Mouse (Mus musculus) gastrocnemius, postnatal 14 days (tissue): Measurements from ENCODE around the gene Alx3. TPM values are rescaled to one million over a fixed set of nuclear protein-coding genes. Genes with fewer than 3 reads are reported as not detected.
A peak's percentile ranks its signal among the peaks of the same experiment; 100 is the strongest.
"Not testable (repeated sequence)": the region's sequence is repeated elsewhere in the genome, so short reads cannot be mapped to it uniquely, and the experiment has no call there.

ENCODE experiments used
- DNase-seq: peaks from one replicate; pipeline ENCODE4 v3.0.0; 2021; ENCODE audit warnings: mixed read lengths
- intact Hi-C: fragments of 180-260 bp; cut with DNase I; formaldehyde crosslinking; loops from one replicate; pipeline ENCODE4 v1.15.1; 2025; ENCODE audit warnings: low total_unique reads
- total RNA-seq, 2 experiments: library from RNA; stranded (reverse); gene quantifications; 2 replicates each; pipeline ENCODE4 v1.2.3; 2021

Alx3 gene
- total RNA-seq, 2 experiments from 2014 or later, result not detected

GRCm38 (mm10) chr3:107619911-107620310 is 25.1 kb downstream of the Alx3 start:
- intact Hi-C loops, result loop anchor here (10.0 kb wide), 1 partner anchor 135 kb away; no protein-coding TSS in a partner anchor
- DNase-seq, result no peak

GRCm38 (mm10) chr3:107621286-107622075 is 26.6 kb downstream of the Alx3 start:
- intact Hi-C loops, result loop anchor here (10.0 kb wide), 1 partner anchor 133 kb away; no protein-coding TSS in a partner anchor
- no peak for DNase-seq

GRCm38 (mm10) chr3:107622537-107622936 is 27.7 kb downstream of the Alx3 start:
- no peak for DNase-seq
- intact Hi-C loops, result loop anchor here (10.0 kb wide), 1 partner anchor 132 kb away; no protein-coding TSS in a partner anchor

DNA sequence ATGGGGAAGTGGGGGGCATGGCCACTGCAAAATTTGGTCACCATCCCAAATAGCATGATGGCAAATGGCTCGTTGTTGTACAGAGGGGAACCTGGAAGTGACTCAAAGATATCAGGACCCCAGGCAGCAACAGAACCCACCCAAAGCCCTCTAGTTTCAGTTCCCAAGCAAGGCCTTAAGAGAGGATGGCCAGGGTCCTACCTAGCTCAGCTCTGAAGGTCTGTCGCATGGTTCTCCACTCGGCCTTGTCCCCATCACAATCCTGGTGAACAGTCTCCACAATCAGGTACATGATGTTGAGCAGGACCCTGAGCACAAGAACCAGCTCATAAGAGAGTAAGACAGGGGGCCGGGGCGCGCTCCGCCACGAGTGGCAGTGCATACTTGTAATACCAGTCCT is 29.6 kb downstream of the Alx3 start:
- intact Hi-C loops, result loop anchor here (10.0 kb wide), 1 partner anchor 130 kb away; no protein-coding TSS in a partner anchor
- no peak for DNase-seq

DNA sequence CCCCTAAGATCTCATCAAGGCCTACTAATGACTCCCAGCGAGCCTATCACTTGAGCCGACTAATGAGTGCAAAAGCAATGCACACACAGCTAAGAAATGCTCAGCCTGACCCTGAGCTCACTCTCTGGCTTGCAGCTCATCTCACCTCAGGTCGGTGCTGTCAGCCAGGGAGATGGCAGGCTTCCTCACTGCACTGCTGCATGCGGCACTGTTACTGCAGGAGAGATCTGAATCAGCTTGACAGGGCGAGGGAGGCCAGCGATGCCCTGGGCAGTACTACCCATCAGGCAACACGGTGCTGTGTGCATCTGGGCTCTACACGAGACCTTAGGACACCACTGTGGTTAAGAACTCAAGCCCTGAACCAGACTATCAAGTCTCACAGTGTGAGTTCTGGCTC is 30.7 kb downstream of the Alx3 start:
- intact Hi-C loops, result loop anchor here (10.0 kb wide), 1 partner anchor 129 kb away; no protein-coding TSS in a partner anchor
- no peak for DNase-seq

DNA sequence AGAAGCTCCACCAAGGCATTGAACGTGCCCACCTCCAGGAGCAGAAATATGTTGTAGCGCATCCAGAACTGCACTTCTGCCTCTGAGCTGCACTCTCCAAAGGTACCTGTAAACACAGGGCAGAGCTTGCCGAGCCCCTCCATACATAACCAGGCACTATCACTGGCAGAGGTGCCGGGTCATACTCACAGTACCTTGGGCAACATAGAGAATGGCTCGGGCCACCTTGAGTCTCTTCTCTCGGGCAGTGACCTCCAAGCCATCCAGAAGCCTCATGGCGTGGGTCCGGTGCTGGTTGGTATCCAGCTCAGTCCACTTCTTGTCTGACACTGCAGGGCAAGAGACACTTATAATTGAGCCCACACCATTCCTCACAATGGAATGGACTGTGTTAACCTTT is 31.9 kb downstream of the Alx3 start:
- no peak for DNase-seq
- intact Hi-C loops, result loop anchor here (10.0 kb wide), 1 partner anchor 128 kb away; no protein-coding TSS in a partner anchor

GRCm38 (mm10) chr3:107627641-107628040 is 32.8 kb downstream of the Alx3 start:
- DNase-seq, result no peak
- intact Hi-C loops, result loop anchor here (10.0 kb wide), 1 partner anchor 127 kb away; no protein-coding TSS in a partner anchor

- DNase-seq, result no peak
- intact Hi-C loops, result loop anchor here (10.0 kb wide), 1 partner anchor 126 kb away; no protein-coding TSS in a partner anchor
Measured at GRCm38 (mm10) chr3:107628551-107628950, 33.7 kb downstream of the Alx3 start.

GRCm38 (mm10) chr3:107629411-107629810 is 34.6 kb downstream of the Alx3 start:
- intact Hi-C loops, result loop anchor here (10.0 kb wide), 1 partner anchor 125 kb away; no protein-coding TSS in a partner anchor
- no peak for DNase-seq

DNA sequence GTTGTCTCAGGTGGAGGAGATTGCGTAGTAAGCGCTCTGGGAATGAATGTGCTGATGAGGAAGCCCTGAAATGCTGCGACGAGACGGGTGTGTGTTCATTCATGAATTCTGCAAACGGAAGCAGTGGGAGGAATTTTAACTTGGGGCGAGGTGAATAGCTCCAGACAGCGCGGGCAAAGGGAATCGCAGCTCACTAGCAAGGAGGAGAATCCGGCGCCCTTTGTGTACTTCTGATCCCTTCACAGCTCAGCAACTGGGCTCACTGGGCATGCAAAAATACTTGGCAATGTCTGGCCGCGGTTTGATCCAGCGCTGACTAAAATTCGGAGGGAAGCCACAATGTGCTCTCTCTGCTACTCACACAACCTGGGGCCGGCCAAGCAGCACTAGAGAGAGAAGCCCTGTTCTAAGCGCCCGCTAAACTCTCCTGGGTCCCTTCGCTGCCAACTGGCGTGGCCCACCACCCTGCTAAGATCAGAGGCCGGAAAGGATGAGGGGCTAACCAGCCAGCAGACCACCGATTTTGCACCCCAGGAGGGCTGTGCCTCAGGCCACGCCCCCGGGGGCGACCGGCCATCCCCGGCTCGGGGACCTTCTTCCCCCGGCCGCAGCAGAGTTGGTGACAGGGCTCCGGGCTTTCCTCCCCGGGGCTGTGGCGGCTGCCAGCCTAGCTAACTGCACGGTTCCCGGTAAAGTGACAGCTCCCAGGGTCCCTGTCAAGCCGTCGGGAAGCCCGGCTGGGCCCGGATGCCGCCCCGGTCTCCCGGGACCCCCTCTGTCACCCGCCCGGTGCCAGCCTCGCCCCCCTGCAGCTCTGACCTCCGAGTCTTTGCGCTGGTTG is 36.1 kb downstream of the Alx3 start, which contains the start of gene Gm10961:
Gene Gm10961 (plus strand): TSS at position 641 of the 841 bp plus-strand sequence.
- intact Hi-C loops, result no loop called here

DNA sequence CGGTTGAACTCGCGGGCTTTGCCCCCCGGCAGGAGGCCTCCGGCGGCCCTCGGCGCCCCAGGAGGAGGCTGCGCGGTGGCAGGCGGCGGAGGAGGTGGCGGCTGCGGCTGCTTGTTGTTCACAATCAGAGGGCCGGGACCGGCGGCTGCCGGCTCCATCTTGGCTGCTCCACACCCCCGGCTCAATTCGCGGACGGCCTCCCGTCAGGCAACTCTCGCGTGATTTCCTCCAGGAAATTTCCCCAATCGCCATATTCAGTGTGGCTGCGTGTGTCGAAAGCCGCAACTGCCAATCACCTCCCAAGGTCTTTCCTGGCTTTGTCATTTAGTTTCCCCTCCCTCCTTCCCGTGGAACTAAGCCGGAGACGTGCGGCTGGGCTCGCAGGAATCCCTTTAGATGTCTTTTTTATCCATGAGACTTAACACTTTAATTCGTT is 36.7 kb downstream of the Alx3 start, which contains the start of gene Strip1:
Gene Strip1 (minus strand): TSS at position 172 of the 436 bp plus-strand sequence.
- peak; percentile 93 for DNase-seq
- intact Hi-C loops, result no loop called here

More for the DNA sequence above, 36.1 kb downstream of the Alx3 start, which contains the start of gene Gm10961:
- peak; percentile 51 for DNase-seq

GRCm38 (mm10) chr3:107632786-107633185 is 38.0 kb downstream of the Alx3 start:
- intact Hi-C loops, result no loop called here
- no peak for DNase-seq

DNA sequence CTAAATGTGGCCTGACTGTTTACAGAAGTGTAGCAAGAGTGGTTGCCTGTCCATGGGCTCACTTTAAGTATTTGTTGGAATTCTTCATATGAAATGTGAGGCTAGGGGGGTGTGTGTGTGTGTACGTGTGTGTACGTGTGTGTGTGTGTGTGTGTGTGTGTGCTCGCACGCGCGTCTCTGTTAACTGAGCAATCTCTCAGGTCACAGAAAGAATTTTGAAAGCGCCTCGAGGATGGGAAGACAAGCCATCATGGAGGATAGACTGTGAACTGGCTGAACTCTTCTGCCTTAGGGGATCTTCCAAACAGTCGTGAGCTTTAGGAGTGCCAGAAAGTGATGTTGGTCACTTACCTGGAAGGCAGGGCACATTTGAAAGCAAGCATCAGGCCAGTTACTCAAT is 39.1 kb downstream of the Alx3 start:
- intact Hi-C loops, result no loop called here
- no peak for DNase-seq

DNA sequence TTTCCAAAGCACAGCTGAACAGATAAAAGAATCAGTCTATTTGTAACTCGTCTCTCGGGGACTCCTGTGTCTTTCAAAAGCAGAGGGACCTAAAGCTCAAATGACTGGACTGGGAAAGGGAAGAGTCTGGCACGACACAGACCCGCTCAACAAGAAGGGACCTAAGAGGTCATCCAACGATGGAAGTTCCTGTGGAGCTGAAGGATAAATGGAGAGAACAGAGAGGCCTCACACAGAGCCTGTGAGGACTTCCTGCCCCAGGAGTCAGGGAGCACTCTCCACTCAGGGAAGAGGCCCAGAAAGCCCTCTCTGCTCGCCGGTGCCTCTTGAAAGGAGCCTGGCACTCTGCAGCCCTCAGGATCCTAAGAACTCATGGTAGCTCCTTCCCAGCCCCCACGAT is 41.0 kb downstream of the Alx3 start:
- intact Hi-C loops, result no loop called here

DNA sequence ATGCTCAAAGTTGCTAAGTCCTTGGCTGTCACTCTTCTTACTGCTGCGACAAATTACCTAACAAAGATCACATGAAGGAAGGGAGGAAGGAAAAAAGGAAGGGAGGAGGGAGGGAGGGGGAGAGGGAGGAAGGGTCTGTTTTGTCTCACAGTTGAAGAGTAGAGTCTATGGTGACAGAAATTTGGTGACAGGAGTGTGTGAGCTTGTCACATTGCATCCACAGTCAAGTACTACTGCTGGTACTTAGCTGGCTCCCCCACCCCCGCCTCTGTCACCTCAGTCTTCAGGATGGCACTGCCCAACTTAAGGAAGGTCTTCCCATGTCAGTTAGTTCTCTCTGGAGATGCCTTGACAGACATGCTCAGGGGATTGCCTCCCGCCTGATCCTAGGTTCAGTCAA is 41.4 kb downstream of the Alx3 start:
- no peak for DNase-seq
- intact Hi-C loops, result no loop called here

More for the DNA sequence above, 41.0 kb downstream of the Alx3 start:
- no peak for DNase-seq

GRCm38 (mm10) chr3:107637606-107638172 is 42.9 kb downstream of the Alx3 start:
- intact Hi-C loops, result no loop called here
- no peak for DNase-seq

DNA sequence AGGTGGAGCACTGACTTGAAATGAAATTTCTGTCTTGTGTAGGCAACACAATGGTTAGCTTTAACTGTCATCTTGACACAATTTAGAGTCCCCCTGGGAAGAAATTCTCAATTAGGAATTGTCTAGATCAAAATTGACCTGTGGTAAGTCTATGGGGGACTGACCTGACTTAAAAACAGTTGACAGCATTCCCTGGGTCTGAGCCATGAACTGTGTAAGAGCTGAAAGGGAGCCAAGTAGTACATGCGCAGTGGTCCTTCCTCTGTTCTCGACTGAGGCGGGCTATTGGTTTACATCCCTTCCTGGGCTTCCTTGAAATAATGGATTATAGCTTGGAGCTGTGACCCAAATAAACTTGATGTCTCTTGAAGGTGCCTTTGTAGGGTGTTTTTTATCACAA is 52.1 kb downstream of the Alx3 start:
- no peak for DNase-seq
- intact Hi-C loops, result no loop called here

DNA sequence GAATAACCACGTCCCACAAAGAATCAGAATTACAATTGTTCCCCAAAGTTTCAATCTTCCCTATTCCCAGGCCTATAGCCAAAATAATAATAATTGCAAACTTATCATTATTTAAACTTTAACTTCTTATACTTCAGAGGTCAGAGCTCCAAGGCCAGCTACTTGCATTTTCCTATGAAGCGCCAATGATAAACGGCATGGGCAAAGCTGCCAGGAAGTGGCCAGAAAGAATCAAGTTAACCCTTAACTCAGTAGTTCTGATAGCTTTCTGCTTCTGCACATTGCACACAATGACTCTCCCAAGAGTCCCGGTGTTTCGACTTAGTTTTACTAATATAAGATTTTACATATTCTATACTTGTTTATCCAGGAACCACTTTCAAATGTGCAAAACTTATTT is 55.4 kb downstream of the Alx3 start:
- intact Hi-C loops, DNase-seq: not testable (repeated sequence)

DNA sequence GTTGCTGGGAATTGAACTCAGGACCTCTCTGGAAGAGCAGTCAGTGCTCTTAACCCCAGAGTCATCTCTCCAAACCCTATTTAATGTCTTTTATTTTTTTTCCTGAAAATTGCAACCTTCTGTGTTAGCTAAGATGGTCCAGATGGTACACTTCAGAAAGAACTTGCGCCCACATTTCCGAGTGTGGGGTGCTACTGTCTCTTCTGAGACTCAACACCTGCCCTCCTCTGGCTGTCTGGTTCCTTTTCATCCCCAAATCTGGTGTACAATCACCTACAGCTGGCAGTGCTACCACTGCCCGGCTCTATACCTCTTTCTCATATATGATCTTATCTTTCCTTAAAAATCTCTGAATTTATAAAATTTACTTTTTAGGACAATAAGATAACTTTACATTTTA is 58.1 kb downstream of the Alx3 start:
- no peak for DNase-seq
- intact Hi-C loops, result no loop called here
